Mouse (Mus musculus) liver, adult (tissue): ENCODE data around the gene Fam171b.

Source experiments
- GATA4 ChIP-seq: IDR thresholded peaks from 2 replicates; pipeline ENCODE4 v1.6.1; 2014; ENCODE audit warnings: mild to moderate bottlenecking, low read length; ENCODE audit not compliant: insufficient replicate concordance

Fam171b gene

GRCm38 (mm10) chr2:83812483-83813272 lies at the start of gene Fam171b:
Fam171b (plus strand) TSS chr2:83812636.
- no peak for TF ChIP-seq GATA4

DNA sequence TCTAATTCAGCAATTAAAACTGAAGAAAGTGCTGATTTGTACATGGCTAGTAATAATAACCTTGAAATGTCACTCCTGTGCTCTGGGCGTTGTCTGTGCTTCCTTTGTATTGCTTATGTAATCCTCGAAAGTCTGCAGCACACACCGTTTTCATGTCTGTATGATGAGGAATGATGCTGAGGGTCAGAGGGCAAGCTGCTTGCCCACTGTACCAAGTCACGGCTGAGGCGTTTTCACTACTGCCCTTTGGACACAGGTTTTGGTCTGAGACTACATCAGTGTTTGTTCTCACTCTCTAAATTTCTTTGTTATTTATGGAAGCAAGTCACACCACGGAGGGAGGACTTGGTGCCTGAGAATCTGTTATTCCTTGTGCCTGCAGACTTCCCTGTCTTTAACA lies 46.4 kb upstream of the Fam171b start:
- no peak for TF ChIP-seq GATA4

GRCm38 (mm10) chr2:83766878-83767277 lies 45.6 kb upstream of the Fam171b start:
- TF ChIP-seq GATA4, result no peak

DNA sequence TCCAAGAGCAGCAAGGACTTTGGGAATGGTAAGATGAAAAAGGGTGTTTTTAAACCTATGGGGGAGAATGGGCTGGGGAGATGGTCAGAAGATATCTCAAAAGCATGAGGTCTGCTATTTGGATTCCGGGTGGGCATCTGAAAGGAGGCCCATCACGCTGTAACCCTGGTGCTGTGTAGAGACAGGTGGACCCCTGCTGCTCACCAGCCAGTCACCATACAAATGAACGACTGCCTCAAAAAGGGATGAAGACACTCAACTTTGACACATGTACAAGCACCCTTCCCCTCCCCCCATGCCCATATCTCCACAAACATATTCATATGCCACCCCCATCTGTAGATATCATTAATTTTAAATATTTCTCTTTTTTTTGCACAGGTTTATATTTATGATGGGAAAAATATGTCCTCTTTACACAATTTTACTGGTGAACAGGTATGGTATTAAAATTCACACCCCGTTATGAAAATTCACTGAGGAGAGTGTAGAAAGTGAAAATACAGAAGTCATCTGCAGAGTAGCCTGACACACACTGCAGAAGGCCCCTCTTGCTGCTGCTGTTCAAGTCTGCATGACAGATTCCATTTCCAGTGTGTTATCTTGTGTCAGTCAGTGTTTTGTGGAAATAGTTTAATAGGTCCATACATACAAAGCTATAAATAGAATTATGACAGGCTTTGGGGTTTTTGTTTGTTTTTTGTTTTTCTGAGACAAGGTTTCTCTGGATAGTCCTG lies 44.0 kb upstream of the Fam171b start:
- no peak for TF ChIP-seq GATA4

GRCm38 (mm10) chr2:83771155-83771812 lies 41.2 kb upstream of the Fam171b start:
- no peak for TF ChIP-seq GATA4

DNA sequence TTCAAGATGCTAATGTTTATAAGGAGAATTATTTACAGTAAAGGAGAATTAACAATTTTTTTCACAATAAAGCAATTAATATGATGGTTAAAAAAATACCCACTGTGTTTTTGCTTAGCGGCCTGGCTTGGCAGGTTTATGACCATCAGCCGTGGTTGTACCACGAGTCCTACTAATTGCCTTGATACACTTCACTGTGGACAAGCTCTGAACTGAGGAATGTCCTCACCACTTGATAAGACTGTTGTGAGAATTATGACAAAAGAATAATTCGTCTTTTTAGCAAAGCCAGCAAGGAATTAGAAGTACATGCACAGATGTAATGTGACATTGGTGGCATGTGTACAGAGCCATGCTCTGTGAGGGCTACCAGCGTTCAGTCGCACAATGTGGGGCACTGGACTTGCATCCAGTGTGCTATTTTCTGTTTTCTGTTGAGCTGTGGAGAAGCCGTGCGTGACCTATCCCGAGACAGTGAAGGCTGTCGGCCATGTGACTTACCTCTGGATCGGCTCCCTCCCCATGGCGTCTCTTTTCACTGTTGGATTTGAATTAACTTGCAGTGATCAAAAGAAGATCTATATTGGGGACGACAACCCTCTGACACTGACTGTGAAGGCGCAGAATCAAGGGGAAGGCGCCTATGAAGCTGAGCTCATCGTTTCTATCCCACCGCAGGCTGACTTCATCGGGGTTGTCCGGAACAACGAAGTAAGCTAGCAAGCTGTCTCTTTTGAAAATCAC lies 20.9 kb upstream of the Fam171b start:
- TF ChIP-seq GATA4, result no peak

GRCm38 (mm10) chr2:83792102-83792501 lies 20.3 kb upstream of the Fam171b start:
- TF ChIP-seq GATA4, result no peak

DNA sequence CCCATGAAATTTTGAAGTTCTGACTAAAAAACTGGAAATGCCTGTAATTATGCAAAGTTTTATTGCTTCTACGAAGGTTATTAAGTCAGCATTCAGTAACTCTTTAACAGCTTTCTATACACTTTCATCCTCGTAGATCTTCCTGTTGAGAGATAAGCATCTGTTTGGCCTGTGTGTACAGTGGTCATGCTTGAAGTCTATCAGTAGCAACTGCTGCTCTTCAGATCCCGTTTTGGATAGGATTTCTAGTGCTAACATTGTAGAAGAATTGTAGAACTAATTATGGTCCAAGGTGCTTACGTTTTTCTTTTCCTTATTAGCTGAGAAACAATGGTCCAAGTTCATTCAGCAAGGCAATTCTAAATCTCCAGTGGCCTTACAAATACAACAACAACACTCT lies 16.7 kb upstream of the Fam171b start:
- no peak for TF ChIP-seq GATA4

GRCm38 (mm10) chr2:83797902-83798497 lies 14.4 kb upstream of the Fam171b start:
- TF ChIP-seq GATA4, result no peak

DNA sequence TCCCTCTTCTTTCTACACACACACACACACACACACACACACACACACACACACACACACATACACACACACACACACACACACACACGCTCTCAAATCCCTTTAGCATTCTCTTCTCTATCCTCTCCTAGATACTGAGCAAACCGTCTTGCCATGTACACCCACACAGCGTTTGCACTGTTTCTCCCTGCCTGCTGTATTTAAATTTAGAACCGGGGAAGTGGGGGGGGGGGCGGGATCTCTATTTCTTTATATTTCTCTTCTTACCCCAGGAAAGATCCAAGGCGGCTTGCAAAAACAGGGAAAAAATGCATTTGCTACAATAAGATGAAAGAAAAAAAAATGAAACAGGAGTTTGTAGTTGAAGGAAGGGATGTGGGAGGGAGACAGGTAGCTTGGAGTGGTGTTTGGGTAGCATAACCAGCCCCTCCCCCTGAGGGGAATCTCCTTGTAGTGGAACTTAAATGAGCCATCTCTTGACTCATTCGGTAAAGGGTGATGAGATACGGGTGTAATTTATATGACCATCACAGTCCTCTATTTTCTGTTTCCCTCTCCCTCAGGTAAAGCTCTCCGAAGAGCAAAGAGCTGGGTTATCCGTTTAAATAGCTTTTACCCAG lies 947 bp downstream of the Fam171b start:
- no peak for TF ChIP-seq GATA4

- TF ChIP-seq GATA4, result no peak
Observed at GRCm38 (mm10) chr2:83814009-83814408, 1.6 kb downstream of the Fam171b start.

- no peak for TF ChIP-seq GATA4
Observed at GRCm38 (mm10) chr2:83816147-83816546, 3.7 kb downstream of the Fam171b start.

DNA sequence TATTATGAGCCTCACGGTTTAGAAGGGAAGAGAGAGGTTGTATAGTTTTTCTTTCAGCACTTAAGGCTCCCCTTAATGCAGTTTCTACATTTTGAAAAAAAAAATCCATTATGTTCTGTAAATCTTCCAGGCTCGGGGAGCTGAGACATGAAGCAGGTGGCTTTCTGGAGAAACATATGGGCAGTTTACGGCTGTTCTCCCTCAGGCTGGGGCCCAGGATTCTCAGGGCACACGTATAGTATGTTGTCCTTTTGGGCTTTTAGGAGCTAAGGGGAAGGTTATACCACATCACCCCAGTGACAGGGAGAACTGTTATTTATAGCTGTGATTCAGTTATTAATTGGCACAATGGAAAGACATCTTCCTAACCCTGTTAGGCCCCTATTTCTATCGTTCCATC lies 12.7 kb downstream of the Fam171b start:
- no peak for TF ChIP-seq GATA4

- TF ChIP-seq GATA4, result no peak
Observed at GRCm38 (mm10) chr2:83828895-83829539, 16.6 kb downstream of the Fam171b start.
